Mouse (Mus musculus) CH12.LX (cell line): ENCODE measurements at regions not wholly inside any gene's neighbourhood (a gene's known extent, or its start where the extent isn't known, plus 50 kb on each side); places are given as distances from the start of the nearest gene placed in this dataset.

Source experiments
- CTCF ChIP-seq, 2 experiments: IDR thresholded peaks in 1 of 2; conservative IDR thresholded peaks in 1 of 2; 2 replicates each; pipeline ENCODE4 v1.5.1; 2011 to 2012; ENCODE audit warnings: low read depth in 2 of 2, low read length in 2 of 2, improper control_type of control experiment in 1 of 2, inconsistent platforms in 1 of 2, mild to moderate bottlenecking in 1 of 2, moderate library complexity in 1 of 2
- JUND ChIP-seq: conservative IDR thresholded peaks from 2 replicates; pipeline ENCODE4 v1.6.1; 2011; ENCODE audit warnings: low read depth, low read length, improper control_type of control experiment
- POLR2A ChIP-seq: IDR thresholded peaks from 2 replicates; pipeline ENCODE4 v1.6.1; 2011; ENCODE audit warnings: low read depth, mild to moderate bottlenecking, improper control_type of control experiment, low read length
- RCOR1 ChIP-seq: conservative IDR thresholded peaks from 2 replicates; pipeline ENCODE4 v1.6.1; 2012; ENCODE audit warnings: low read depth, mild to moderate bottlenecking, inconsistent platforms, low read length, improper control_type of control experiment
- UBTF ChIP-seq: IDR thresholded peaks from 2 replicates; pipeline ENCODE4 v1.6.1; 2012; ENCODE audit warnings: low read depth, mild to moderate bottlenecking, inconsistent platforms, low read length, improper control_type of control experiment, moderate library complexity
- USF2 ChIP-seq: conservative IDR thresholded peaks from 2 replicates; pipeline ENCODE4 v1.6.1; 2011; ENCODE audit warnings: low read depth, low read length, improper control_type of control experiment

DNA sequence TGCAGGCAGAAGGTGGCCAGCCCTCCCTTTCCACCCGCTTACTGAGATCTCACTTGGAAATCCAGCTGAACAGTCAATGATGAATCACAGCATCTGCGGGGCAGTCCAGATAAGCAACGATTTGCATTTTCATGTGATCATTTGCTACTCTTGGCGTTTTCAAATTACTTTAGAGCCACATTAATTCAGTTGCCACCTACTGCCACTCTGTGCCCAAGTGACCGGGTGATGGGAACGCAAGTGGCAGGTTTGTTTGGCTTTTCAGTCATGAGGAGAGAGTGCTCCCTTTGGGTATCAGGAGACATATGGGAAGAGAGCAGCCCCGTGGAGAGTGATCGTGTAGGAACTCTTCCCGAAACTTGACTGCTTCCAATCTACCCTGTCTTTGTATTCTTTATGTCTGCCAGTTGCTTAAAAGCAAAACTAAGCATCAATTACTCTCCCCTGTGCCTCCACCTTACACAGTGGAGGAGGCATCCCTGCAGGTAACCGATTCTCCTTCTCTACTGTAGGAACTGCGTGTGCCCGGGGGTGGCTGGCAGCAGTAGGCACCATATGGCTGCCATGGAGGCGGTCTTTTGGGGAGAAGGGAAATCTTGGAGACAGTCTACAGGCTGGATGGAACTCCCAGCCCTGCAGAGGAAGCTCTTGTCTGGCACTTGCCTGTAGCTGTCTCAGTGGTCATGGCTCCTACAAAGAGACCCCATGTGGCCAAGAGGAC, 132.5 kb upstream of the 1700012A03Rik start:
- no peak for TF ChIP-seq CTCF (conservative IDR thresholded peaks at IDR 0.05 in 1 of 2, IDR thresholded peaks at IDR 0.05 in 1 of 2; ENCODE audit: low read depth in 2 of 2, low read length in 2 of 2)
- TF ChIP-seq RCOR1: no peak
- no peak for TF ChIP-seq USF2
- TF ChIP-seq POLR2A: no peak
- no peak for TF ChIP-seq JUND
- TF ChIP-seq UBTF: no peak
